Mouse (Mus musculus) forebrain, embryonic 15.5 days (tissue): ENCODE measurements at regions not wholly inside any gene's neighbourhood (a gene's known extent, or its start where the extent isn't known, plus 50 kb on each side); places are given as distances from the start of the nearest gene placed in this dataset.
A peak's percentile ranks its signal among the peaks of the same experiment; 100 is the strongest.

ENCODE experiments used
- ATAC-seq: fragments of 200-750 bp; cut with Nextera tagmentation; replicated peaks from 2 replicates; pipeline ENCODE4 v1.8.0; 2017; ENCODE audit warnings: mild to moderate bottlenecking, moderate TSS enrichment, moderate library complexity
- H3K27ac ChIP-seq: fragments of 300-500 bp; sonication (generic); replicated peaks from 2 replicates; pipeline ENCODE4 v1.5.1; 2015; ENCODE audit warnings: mild to moderate bottlenecking, inconsistent platforms
- H3K27me3 ChIP-seq: fragments of 300-500 bp; sonication (generic); 2 replicates; pipeline ENCODE4 v1.6.1; 2015; ENCODE audit warnings: inconsistent platforms
- H3K36me3 ChIP-seq: fragments of 300-500 bp; sonication (generic); 2 replicates; pipeline ENCODE4 v1.6.1; 2015; ENCODE audit warnings: mild to moderate bottlenecking, inconsistent platforms
- H3K4me1 ChIP-seq: fragments of 300-500 bp; sonication (generic); 2 replicates; pipeline ENCODE4 v1.6.1; 2015; ENCODE audit warnings: inconsistent platforms
- H3K4me2 ChIP-seq: fragments of 300-500 bp; sonication (generic); replicated peaks from 2 replicates; pipeline ENCODE4 v1.6.1; 2015; ENCODE audit warnings: mild to moderate bottlenecking, inconsistent platforms
- H3K4me3 ChIP-seq: fragments of 300-500 bp; sonication (generic); 2 replicates; pipeline ENCODE4 v1.5.1; 2015; ENCODE audit warnings: mild to moderate bottlenecking, inconsistent platforms
- H3K9ac ChIP-seq: fragments of 300-500 bp; sonication (generic); replicated peaks from 2 replicates; pipeline ENCODE4 v1.6.1; 2015; ENCODE audit warnings: mild to moderate bottlenecking, inconsistent platforms
- H3K9me3 ChIP-seq: fragments of 300-500 bp; sonication (generic); 2 replicates; pipeline ENCODE4 v1.6.1; 2016; ENCODE audit warnings: inconsistent platforms
- WGBS: fragments of 180-500 bp; shearing (Covaris S2); methylation state at CpG from one replicate; pipeline ENCODE4 v1.1.7; 2015; ENCODE audit warnings: mixed read lengths; 5-methylcytosine and 5-hydroxymethylcytosine counted together

DNA sequence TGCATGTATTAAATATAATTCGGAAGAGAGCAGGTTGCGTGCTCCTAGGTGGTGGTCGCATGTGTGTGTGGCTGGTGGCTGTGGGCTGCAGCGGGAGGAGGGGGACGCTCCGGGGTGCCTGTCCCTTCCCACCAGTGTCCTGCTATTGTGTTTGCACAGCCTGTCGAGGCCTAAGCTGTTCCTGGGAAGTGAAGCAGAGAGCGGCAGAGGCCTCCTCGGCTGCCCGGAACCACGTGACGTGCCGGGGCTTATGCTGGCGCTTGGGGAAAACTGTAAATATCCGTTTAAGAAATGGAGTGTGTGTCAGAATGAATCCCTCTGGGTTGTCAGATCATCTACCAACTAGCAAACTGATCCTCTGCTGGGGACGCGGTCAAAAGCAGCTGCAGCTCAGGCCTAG is 318.3 kb downstream of the 3100002H09Rik start:
- Histone ChIP-seq H3K36me3 (no peaks in the 10 kb centered on the region), H3K4me2 (0 out of 2 replicates have a peak overlapping the region, but pooled peaks have one; percentile 20), H3K27me3 (no peaks in the 10 kb centered on the region), H3K27ac (no peak overlapping the region), H3K9me3 (no peaks in the 10 kb centered on the region), H3K9ac (no peak overlapping the region), H3K4me1 (peaks cover 8% of the 10 kb centered on the region), H3K4me3 (no peak overlapping the region)
- 20% methylated on average over 17 of the region's 17 CpGs for WGBS
- peak; percentile 64; the same call in 1 of the 2 replicates for ATAC-seq

DNA sequence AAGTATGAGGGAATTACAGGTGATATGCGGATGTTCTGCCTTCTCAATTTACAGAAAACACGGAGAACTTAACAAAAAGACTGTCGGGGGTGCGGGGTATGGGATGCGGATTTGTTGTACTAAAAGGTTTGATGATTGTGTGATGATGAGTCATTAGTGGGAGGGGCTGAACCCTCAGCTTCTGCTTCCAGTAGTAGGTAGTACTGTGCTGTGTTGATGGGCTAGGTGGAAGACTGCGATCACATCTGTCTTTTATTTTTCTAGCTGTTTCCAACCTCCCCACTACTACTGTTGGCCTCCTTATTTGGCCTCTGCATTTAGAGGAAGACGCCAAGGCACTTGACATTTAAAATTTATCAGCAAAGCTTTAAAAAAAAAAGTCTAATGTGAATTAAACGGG is 318.8 kb downstream of the 3100002H09Rik start:
- Histone ChIP-seq H3K27me3 (no peaks in the 10 kb centered on the region), H3K4me2 (no peak overlapping the region), H3K36me3 (no peaks in the 10 kb centered on the region), H3K4me1 (peaks cover 8% of the 10 kb centered on the region), H3K9me3 (no peaks in the 10 kb centered on the region), H3K27ac (no peak overlapping the region), H3K4me3 (no peak overlapping the region), H3K9ac (no peak overlapping the region)
- WGBS: 67% methylated on average over 8 of the region's 8 CpGs
- no peak for ATAC-seq

DNA sequence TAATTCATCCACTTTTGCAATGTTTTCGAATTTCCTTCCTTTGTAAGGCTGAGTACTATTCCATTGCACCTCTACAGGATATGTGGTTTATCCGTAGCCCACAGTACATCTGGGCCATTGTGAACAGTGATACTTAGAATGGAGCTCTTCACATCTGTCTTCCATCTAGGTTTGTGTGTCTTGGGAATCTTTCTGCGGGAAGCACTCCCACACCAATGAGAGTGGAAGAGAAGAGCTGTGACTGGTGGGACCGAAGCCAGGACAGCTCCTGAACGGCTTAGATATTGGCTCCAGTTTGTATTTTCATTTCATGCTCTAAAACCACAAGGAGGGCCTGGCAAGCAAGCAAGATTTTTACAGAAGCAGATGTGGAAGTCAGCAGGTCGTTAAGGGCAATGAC is 323.1 kb downstream of the 3100002H09Rik start:
- no peak overlapping the region for H3K27ac ChIP-seq
- H3K9me3 ChIP-seq: no peaks in the 10 kb centered on the region
- no peak overlapping the region for H3K4me3 ChIP-seq
- no peak overlapping the region for H3K4me2 ChIP-seq
- 79% methylated on average over 6 of the region's 6 CpGs for WGBS
- peaks cover 7% of the 10 kb centered on the region for H3K4me1 ChIP-seq
- H3K9ac ChIP-seq: no peak overlapping the region
- peaks cover 3% of the 10 kb centered on the region; the same call in 1 of the 2 replicates for H3K27me3 ChIP-seq
- H3K36me3 ChIP-seq: no peaks in the 10 kb centered on the region
- ATAC-seq: no peak

DNA sequence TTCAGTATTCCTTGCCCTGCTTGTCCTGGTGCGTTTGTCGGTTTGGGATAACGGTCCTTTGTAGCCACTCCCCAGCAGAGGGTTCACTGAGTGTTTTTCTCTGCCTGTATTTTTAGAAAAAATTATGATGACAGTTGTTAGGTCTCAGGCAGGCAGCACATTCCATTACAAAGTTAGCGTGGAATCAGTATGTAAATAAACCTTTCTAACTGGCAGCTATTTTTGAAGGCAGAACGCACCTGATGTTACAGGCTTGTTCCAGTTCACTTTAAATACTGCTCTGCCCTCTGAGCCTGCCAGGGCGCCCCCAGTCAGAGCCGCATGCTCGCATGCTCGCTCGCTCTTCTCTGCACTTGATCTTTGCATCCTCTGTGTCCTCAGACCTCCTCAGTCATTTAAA is 331.9 kb downstream of the 3100002H09Rik start:
- H3K9me3 ChIP-seq: no peaks in the 10 kb centered on the region
- H3K27ac ChIP-seq: peak overlapping the region; percentile 41
- WGBS: 11% methylated on average over 10 of the region's 10 CpGs
- ATAC-seq: no peak
- H3K27me3 ChIP-seq: peaks cover 7% of the 10 kb centered on the region; the same call in 1 of the 2 replicates
- H3K36me3 ChIP-seq: no peaks in the 10 kb centered on the region
- H3K4me3 ChIP-seq: no peak overlapping the region
- H3K4me2 ChIP-seq: peak overlapping the region; percentile 8; the same call in 1 of the 2 replicates
- H3K9ac ChIP-seq: 0 out of 2 replicates have a peak overlapping the region, but pooled peaks have one; percentile 19
- peaks cover 29% of the 10 kb centered on the region for H3K4me1 ChIP-seq

DNA sequence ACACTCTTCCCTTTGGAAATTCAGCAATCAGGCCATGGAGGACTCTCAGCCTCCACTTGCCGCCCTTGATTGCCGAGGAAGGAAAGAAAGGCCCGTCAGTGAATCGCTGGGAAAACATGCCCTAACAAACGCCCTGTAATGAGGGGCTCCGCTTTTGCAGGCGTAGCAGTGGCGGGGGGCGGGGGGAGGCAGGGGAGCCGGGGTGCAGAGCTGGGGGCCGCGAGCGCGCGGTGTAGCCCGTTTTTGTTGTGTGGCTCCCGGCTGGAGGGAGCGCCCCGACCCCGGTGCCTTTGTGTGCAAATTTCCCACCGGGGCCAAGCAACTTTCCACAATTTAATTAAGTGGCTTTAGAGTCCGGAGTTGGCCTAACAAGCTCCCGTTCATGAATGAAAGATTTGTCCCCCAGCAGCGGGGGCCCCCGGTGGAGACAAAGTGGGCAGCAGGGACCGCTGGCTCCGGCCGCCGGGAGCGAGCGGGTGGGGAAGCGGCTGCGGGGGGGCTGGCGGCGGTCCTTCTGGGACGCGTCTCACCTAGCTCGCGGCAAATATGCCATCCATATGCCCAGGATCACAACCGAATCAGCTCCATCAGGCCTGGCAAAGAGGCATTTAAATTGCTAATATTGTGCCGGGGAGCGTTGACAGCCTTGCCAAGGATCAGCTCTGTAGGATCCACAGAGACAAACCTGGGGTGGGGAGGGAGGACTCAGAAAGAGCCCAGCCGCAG is 333.0 kb downstream of the 3100002H09Rik start:
- under 1% methylated on average over 43 of the region's 43 CpGs for WGBS
- Histone ChIP-seq H3K4me3 (peak overlapping the region; percentile 39), H3K27ac (peak overlapping the region; percentile 91), H3K36me3 (no peaks in the 10 kb centered on the region), H3K27me3 (peaks cover 15% of the 10 kb centered on the region; the same call in 1 of the 2 replicates), H3K4me1 (peaks cover 29% of the 10 kb centered on the region), H3K9ac (peak overlapping the region; percentile 45), H3K4me2 (peak overlapping the region; percentile 85), H3K9me3 (no peaks in the 10 kb centered on the region)
- ATAC-seq: peak; percentile 85

DNA sequence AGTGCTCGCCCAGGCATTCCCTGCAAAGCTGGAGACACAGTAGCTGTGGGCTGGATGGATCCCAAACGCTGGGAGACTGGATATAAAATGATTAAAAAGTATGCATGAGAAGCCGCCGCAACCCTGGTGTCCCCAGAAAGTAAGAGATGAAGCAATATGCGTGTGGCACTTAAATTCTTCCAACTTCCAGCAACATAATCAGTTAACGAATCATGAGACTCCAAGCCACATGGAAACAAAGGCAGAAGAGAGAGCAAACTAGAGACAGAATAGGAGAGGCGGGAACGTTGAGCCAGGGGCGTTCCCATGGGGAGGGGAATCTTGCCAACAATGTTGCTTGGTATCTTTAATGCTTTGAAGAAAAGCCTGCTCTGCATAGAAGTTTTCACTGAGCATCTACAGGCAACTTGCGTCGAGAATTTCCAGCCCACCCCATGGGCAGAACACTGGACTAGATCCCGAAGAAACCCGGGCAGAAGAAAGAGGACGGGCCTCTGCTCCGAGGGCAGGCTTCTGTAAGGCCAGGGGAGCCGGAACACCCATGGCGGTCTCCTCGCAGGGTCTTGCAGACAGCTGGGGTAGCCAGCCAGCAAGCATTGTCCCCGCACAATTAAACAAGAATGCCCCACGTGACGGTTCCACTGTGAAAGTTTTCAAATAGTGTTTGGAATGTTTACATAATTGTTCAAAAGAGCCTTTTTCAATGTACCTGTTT is 333.7 kb downstream of the 3100002H09Rik start:
- Histone ChIP-seq H3K36me3 (no peaks in the 10 kb centered on the region), H3K27ac (peak overlapping the region; percentile 91), H3K9ac (peak overlapping the region; percentile 45), H3K9me3 (no peaks in the 10 kb centered on the region), H3K27me3 (peaks cover 22% of the 10 kb centered on the region; the same call in 1 of the 2 replicates), H3K4me1 (peaks cover 29% of the 10 kb centered on the region), H3K4me3 (peak overlapping the region; percentile 39), H3K4me2 (peak overlapping the region; percentile 85)
- WGBS: 1% methylated on average over 21 of the region's 21 CpGs
- ATAC-seq: peak; percentile 75

DNA sequence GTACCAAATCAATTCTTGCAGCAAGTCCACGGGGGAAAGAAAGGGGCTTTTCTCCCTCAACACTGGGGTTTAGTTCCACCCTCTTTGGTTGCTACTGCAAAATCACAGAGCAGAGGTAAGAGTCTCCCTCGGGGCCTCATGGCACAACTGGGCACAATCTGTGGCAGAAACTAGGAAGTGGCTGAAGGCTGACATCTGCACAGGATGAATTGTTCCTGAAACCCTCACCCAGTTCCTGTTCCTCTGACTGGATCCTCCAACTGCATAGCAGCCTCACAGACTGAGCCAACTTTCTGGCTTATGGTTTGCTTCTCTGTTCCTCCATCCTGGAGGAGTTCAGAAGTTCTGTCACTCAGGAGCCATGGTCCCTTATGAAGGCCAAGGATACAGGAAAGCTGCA is 338.6 kb downstream of the 3100002H09Rik start:
- no peak overlapping the region for H3K27ac ChIP-seq
- WGBS: 88% methylated on average over 2 of the region's 2 CpGs
- H3K4me2 ChIP-seq: no peak overlapping the region
- H3K27me3 ChIP-seq: peaks cover 45% of the 10 kb centered on the region; the same call in 1 of the 2 replicates
- H3K36me3 ChIP-seq: no peaks in the 10 kb centered on the region
- peaks cover 10% of the 10 kb centered on the region for H3K4me1 ChIP-seq
- no peak for ATAC-seq
- no peaks in the 10 kb centered on the region for H3K9me3 ChIP-seq
- no peak overlapping the region for H3K9ac ChIP-seq
- no peak overlapping the region for H3K4me3 ChIP-seq

DNA sequence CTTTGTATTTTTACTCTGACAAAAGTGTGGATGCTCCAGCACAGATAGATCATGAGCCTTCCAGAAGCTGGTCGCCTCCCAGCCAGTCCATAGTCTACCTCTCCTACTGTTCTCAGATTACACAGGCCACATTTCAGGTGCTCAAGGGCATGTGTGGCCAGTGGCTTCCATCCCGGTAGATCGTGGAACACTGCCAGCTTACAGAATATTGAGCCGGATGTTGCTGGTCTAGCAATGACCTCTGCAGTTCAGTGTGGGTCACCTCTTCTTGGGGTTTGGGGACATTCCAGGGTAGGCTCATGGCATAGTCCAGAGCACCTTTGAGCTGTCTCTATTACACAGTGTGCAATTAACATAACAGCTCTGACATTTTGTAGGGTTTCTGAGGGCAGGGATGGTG is 342.2 kb downstream of the 3100002H09Rik start:
- Histone ChIP-seq H3K27me3 (peaks cover 37% of the 10 kb centered on the region), H3K27ac (no peak overlapping the region), H3K4me2 (no peak overlapping the region), H3K36me3 (no peaks in the 10 kb centered on the region), H3K9ac (no peak overlapping the region), H3K4me1 (peaks cover 17% of the 10 kb centered on the region), H3K4me3 (no peak overlapping the region), H3K9me3 (no peaks in the 10 kb centered on the region)
- WGBS: 83% methylated on average over 4 of the region's 4 CpGs
- no peak for ATAC-seq

DNA sequence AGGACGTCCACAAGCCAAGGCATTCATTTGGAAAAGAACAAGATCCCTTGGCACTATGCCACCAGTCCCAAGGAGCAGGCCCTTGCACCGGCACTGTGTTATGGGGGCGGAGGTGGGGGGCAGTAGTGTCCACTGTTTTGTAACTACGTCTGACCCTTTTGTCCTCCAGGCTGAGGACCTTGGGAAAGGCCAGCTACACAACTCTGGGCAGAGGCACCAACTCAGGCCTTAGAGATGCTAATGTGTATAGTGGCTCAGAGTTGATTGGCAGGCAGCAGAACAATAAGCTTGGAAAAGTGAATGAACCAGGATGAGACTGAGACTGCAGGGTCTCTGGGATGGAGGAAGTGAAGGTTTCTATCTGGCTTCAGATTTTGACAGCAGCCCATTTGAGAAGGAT is 344.0 kb downstream of the 3100002H09Rik start:
- H3K4me2 ChIP-seq: no peak overlapping the region
- WGBS: 5% methylated on average over 4 of the region's 4 CpGs

DNA sequence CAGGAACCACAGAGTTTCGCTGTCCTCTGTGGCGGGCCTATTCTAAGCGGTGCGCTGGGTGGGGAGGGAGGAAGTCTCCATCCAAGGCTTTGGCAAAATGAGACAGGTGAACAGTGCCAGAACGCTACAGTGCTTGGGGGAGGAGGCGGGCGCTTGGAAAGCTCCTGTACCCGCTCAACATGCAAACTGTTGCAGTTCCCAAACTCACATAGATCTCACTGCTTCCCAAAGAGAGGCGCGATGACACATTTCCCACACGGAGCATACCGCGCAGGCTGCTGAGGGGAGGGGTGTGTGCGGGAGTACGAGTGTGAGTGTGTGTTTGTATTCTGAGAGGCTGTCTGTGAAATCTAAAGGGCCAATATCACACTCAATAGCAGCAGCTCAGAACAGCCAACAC is 345.1 kb downstream of the 3100002H09Rik start:
- Histone ChIP-seq H3K4me1 (peaks cover 17% of the 10 kb centered on the region), H3K4me3 (no peak overlapping the region), H3K27me3 (peaks cover 16% of the 10 kb centered on the region), H3K36me3 (no peaks in the 10 kb centered on the region), H3K27ac (no peak overlapping the region), H3K9ac (no peak overlapping the region), H3K9me3 (no peaks in the 10 kb centered on the region), H3K4me2 (no peak overlapping the region)
- ATAC-seq: peak; percentile 75
- 70% methylated on average over 15 of the region's 15 CpGs for WGBS

More for the DNA sequence above, 344.0 kb downstream of the 3100002H09Rik start:
- ATAC-seq: 0 out of 2 replicates have a peak, but pooled peaks have one; percentile 29
- Histone ChIP-seq H3K4me1 (peaks cover 17% of the 10 kb centered on the region), H3K27ac (no peak overlapping the region), H3K27me3 (peaks cover 22% of the 10 kb centered on the region), H3K9me3 (no peaks in the 10 kb centered on the region), H3K36me3 (no peaks in the 10 kb centered on the region), H3K4me3 (no peak overlapping the region), H3K9ac (no peak overlapping the region)

DNA sequence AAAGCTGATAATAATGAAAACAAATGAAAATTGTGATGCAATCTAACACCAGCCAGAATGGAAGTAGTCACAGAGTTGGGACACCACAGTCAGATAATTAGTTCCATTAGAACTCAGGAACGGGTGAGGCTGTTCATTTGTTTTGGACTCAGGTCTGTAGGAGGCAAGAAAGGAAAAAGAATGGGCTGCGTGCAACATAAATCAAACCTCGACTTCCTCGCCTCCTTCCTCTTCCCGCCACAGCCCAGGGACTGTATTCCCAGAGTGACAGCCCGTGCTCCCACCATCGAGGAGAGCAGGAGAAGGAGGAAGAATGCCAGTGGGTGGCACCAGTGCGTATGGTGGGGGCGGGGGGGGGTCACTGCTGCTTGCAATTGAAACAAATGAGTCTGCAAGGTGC is 339.2 kb upstream of the 4930535I16Rik start:
- Histone ChIP-seq H3K27ac (no peak overlapping the region), H3K9ac (no peak overlapping the region), H3K36me3 (no peaks in the 10 kb centered on the region), H3K4me2 (no peak overlapping the region), H3K27me3 (peaks cover 9% of the 10 kb centered on the region; the same call in 1 of the 2 replicates), H3K4me3 (no peak overlapping the region), H3K9me3 (no peaks in the 10 kb centered on the region), H3K4me1 (peaks cover 37% of the 10 kb centered on the region)
- WGBS: 24% methylated on average over 9 of the region's 9 CpGs
- no peak for ATAC-seq

DNA sequence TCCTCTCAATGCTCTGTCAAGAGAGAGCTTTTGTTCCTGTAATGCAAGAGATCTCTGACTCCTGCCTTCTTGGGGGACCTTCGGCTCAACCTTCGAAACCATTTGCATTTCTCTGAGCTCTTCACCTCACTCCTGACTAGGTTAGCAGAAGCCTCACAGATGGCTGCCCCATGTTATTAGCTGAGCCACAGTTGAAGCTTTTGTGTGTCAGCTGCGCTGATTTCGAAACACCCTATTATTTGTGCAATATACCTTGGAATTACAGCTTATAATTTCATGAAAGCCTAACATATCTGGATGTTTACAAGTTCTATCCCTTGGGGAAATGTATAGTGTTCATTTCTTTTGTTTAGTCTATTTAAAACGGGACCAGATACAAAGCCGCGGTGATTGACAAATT is 338.7 kb upstream of the 4930535I16Rik start:
- Histone ChIP-seq H3K27me3 (peaks cover 9% of the 10 kb centered on the region; the same call in 1 of the 2 replicates), H3K27ac (no peak overlapping the region), H3K9ac (no peak overlapping the region), H3K36me3 (no peaks in the 10 kb centered on the region), H3K4me1 (peaks cover 37% of the 10 kb centered on the region), H3K4me2 (no peak overlapping the region), H3K4me3 (no peak overlapping the region), H3K9me3 (no peaks in the 10 kb centered on the region)
- 48% methylated on average over 7 of the region's 7 CpGs for WGBS
- no peak for ATAC-seq
